Mouse (Mus musculus) liver, adult 2 months (tissue): ENCODE measurements around the gene Celf2.

ENCODE experiments used
- CTCF ChIP-seq: fragments of 200-500 bp; IDR thresholded peaks from 2 replicates; pipeline ENCODE4 v1.5.1; 2011; ENCODE audit warnings: low read depth, low read length, control low read depth
- POLR2A ChIP-seq: fragments of 200-500 bp; IDR thresholded peaks from 2 replicates; pipeline ENCODE4 v1.6.1; 2011; ENCODE audit warnings: low read length, control low read depth; ENCODE audit not compliant: insufficient read depth; ENCODE audit errors: extremely low read depth

DNA sequence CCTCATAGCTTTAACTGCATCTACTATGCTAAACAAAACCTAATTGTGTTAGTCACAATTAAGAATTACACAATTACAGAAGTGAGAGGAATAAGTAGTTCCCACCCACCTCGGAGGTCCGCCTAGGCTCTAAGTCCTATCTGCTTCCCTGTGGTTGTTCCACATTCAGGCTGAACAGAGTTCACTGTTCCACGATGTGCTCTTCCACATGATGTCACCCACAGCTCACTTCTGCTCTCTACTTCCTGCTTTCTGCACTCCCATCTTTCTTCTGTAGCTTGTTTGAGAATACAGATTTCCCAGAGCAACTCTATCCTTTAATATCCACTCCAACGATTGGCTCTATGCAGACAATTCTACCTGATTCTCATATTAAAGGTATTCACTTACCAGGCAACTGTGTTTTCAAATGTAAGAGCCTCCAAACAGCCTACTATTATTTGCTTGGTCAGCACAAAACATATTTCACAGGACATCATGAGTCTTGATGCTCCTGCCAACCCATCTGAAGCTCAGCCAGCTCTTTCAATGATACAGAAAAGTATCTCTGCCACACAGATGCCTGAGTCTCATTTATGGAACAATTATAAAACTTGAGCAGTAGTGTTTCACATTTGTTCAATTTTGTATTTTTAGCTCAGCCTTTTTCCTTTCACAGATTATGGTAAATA, 769.2 kb downstream of the Celf2 start:
- TF ChIP-seq CTCF (no peak), POLR2A (no peak)
